ENCODE assay signal across 18 mouse cellular contexts in genomic region chr11:42571467-42571866, GRCm38 (mm10).
DNase-seq lines count a peak whose midpoint lies in the region; ATAC-seq lines count a peak whose summit lies in the region.
"Had no signal": no experiment of that assay in that cellular context is flagged by ENCODE, and none has a peak within 500 bp of the region (broad histone marks: within the 10 kb centered on the region; RNA-seq: fewer than 3 reads in every experiment).

No protein-coding gene starts in this region.

- no peak overlapping the region for H3K4me2 ChIP-seq in forebrain, embryonic 13.5 days
- H3K4me2 ChIP-seq in forebrain, embryonic 14.5 days (ENCODE audit: low read length), result no peak overlapping the region
- no peak overlapping the region for H3K4me2 ChIP-seq in midbrain, embryonic 11.5 days
- H3K4me2 ChIP-seq: forebrain, embryonic 15.5 days; heart, embryonic 11.5 days; hindbrain, embryonic 14.5 days had no signal

- no peaks in the 10 kb centered on the region for H3K27me3 ChIP-seq in forebrain, embryonic 13.5 days
- H3K27me3 ChIP-seq in forebrain, embryonic 14.5 days (replicated peaks; ENCODE audit: control insufficient read depth, insufficient read depth, low read length), result no peaks in the 10 kb centered on the region
- H3K27me3 ChIP-seq in midbrain, embryonic 11.5 days (ENCODE audit: control insufficient read depth, insufficient read depth, low read length), result no peaks in the 10 kb centered on the region
- H3K27me3 ChIP-seq: forebrain, embryonic 15.5 days had no signal

- no peak overlapping the region for H3K27ac ChIP-seq in forebrain, embryonic 13.5 days
- H3K27ac ChIP-seq in forebrain, embryonic 14.5 days (ENCODE audit: low read depth, low read length), result no peak overlapping the region
- H3K27ac ChIP-seq in midbrain, embryonic 11.5 days (ENCODE audit: low read depth, low read length), result no peak overlapping the region
- H3K27ac ChIP-seq: forebrain, embryonic 15.5 days; hindbrain, embryonic 14.5 days had no signal

- no peak for DNase-seq in forebrain, embryonic 14.5 days (ENCODE audit: low spot score)
- DNase-seq in kidney, postnatal 4 days, result peak; percentile 26
- DNase-seq in kidney, adult 11 months, result no peak
- peak; percentile 51 for DNase-seq in cerebellum, adult 9-11 months
- peak; percentile 40 for DNase-seq in layer of hippocampus, adult 9-11 months
- no peak for DNase-seq in midbrain, embryonic 11.5 days (ENCODE audit: low spot score, missing footprints)
- DNase-seq: adrenal gland, postnatal 25 days; heart, postnatal 14 days; liver; lung, adult 18-20 months; right cerebral cortex, adult 18-20 months; thymus, adult 2 months had no signal

- no peaks in the 10 kb centered on the region for H3K36me3 ChIP-seq in forebrain, embryonic 13.5 days (ENCODE audit: poor library complexity, severe bottlenecking)
- H3K36me3 ChIP-seq in forebrain, embryonic 14.5 days (ENCODE audit: control insufficient read depth, insufficient read depth, low read length), result no peaks in the 10 kb centered on the region
- H3K36me3 ChIP-seq in midbrain, embryonic 11.5 days (ENCODE audit: control insufficient read depth, insufficient read depth, low read length), result no peaks in the 10 kb centered on the region
- H3K36me3 ChIP-seq: forebrain, embryonic 15.5 days had no signal

- WGBS in forebrain, embryonic 13.5 days, result 81% methylated on average over 4 of the region's 4 CpGs
- WGBS in forebrain, embryonic 14.5 days, result 78% methylated on average over 4 of the region's 4 CpGs
- WGBS in midbrain, embryonic 11.5 days, result 90% methylated on average over 4 of the region's 4 CpGs

- no peak overlapping the region for H3K9ac ChIP-seq in forebrain, embryonic 13.5 days
- H3K9ac ChIP-seq in forebrain, embryonic 14.5 days (ENCODE audit: low read length), result no peak overlapping the region
- H3K9ac ChIP-seq in midbrain, embryonic 11.5 days (ENCODE audit: low read length), result no peak overlapping the region
- H3K9ac ChIP-seq: forebrain, embryonic 15.5 days; hindbrain, embryonic 14.5 days had no signal

- ATAC-seq in forebrain, embryonic 13.5 days, result peak; percentile 53; the same call in 1 of the 2 replicates
- no peak for ATAC-seq in forebrain, embryonic 14.5 days
- no peak for ATAC-seq in activated CD4-positive, CD25-positive, alpha-beta regulatory T cell, adult 4 months
- no peak for ATAC-seq in midbrain, embryonic 11.5 days (ENCODE audit: low FRiP score)
- ATAC-seq: forebrain, embryonic 15.5 days; intestine, embryonic 16.5 days had no signal

- H3K4me3 ChIP-seq in forebrain, embryonic 13.5 days, result no peak overlapping the region
- H3K4me3 ChIP-seq in forebrain, embryonic 14.5 days (ENCODE audit: low read depth, low read length), result no peak overlapping the region
- H3K4me3 ChIP-seq in midbrain, embryonic 11.5 days (ENCODE audit: low read depth, low read length), result no peak overlapping the region
- H3K4me3 ChIP-seq: forebrain, embryonic 15.5 days had no signal

- H3K9me3 ChIP-seq in forebrain, embryonic 13.5 days (replicated peaks), result no peaks in the 10 kb centered on the region
- no peaks in the 10 kb centered on the region for H3K9me3 ChIP-seq in forebrain, embryonic 14.5 days (replicated peaks; ENCODE audit: control insufficient read depth, low read length)
- no peaks in the 10 kb centered on the region for H3K9me3 ChIP-seq in midbrain, embryonic 11.5 days (ENCODE audit: control insufficient read depth, low read length)
- H3K9me3 ChIP-seq: forebrain, embryonic 15.5 days had no signal

- H3K4me1 ChIP-seq in forebrain, embryonic 13.5 days, result no peaks in the 10 kb centered on the region
- H3K4me1 ChIP-seq in forebrain, embryonic 14.5 days (ENCODE audit: control insufficient read depth, insufficient read depth, low read length), result no peaks in the 10 kb centered on the region
- no peaks in the 10 kb centered on the region for H3K4me1 ChIP-seq in midbrain, embryonic 11.5 days (ENCODE audit: control insufficient read depth, insufficient read depth, low read length)
- H3K4me1 ChIP-seq: forebrain, embryonic 15.5 days had no signal

Comparison
In these comparisons a context has a peak if more than half of its experiments do, and no peak if none do; other contexts are left out.
1. DNase-seq: peak in kidney, postnatal 4 days (2 of 2), cerebellum, adult 9-11 months (single experiment) and layer of hippocampus, adult 9-11 months (single experiment); none in forebrain, embryonic 14.5 days (single experiment), kidney, adult 11 months (single experiment) and midbrain, embryonic 11.5 days (single experiment).